Mouse (Mus musculus) bone marrow, adult 2 months (tissue): ENCODE data around the gene Pigf. TPM values are rescaled to one million over a fixed set of nuclear protein-coding genes. Genes with fewer than 3 reads are reported as not detected.

Source experiments
- H3K27ac ChIP-seq: fragments of 200-500 bp; 2 replicates; pipeline ENCODE4 v1.5.1; 2012; ENCODE audit warnings: low read depth, mild to moderate bottlenecking, control low read depth, inconsistent platforms, low read length; ENCODE audit not compliant: control insufficient read depth, poor library complexity, insufficient read depth
- H3K4me1 ChIP-seq: fragments of 200-500 bp; 2 replicates; pipeline ENCODE4 v1.6.1; 2011; ENCODE audit warnings: low read length; ENCODE audit not compliant: control insufficient read depth, insufficient read depth
- H3K4me3 ChIP-seq: fragments of 200-500 bp; replicated peaks from 2 replicates; pipeline ENCODE3; 2011; ENCODE audit warnings: mild to moderate bottlenecking, low read depth, low read length, control low read depth; ENCODE audit not compliant: control insufficient read depth
- CTCF ChIP-seq: fragments of 200-500 bp; IDR thresholded peaks from 2 replicates; pipeline ENCODE4 v1.5.1; 2011; ENCODE audit warnings: low read length, control low read depth; ENCODE audit not compliant: control insufficient read depth, insufficient read depth
- POLR2A ChIP-seq: fragments of 200-500 bp; IDR thresholded peaks from 2 replicates; pipeline ENCODE4 v1.6.1; 2011; ENCODE audit warnings: low read depth, mild to moderate bottlenecking, control low read depth, low read length, borderline replicate concordance; ENCODE audit not compliant: control insufficient read depth
- WGBS: fragments of 180-500 bp; shearing (Covaris S2); methylation state at CpG from one replicate; pipeline ENCODE4 v1.1.7; 2018; 5-methylcytosine and 5-hydroxymethylcytosine counted together
- polyA plus RNA-seq: library from polyadenylated mRNA; stranded (reverse); fragments of >200 nt; gene quantifications from 2 replicates; pipeline ENCODE4 v1.2.4, GENCODE M21; 2011; ENCODE audit warnings: low replicate concordance; ENCODE audit not compliant: missing spikeins, insufficient read depth, insufficient read length

Gene Pigf
- polyA plus RNA-seq, 1 experiment: 9.8 TPM

DNA sequence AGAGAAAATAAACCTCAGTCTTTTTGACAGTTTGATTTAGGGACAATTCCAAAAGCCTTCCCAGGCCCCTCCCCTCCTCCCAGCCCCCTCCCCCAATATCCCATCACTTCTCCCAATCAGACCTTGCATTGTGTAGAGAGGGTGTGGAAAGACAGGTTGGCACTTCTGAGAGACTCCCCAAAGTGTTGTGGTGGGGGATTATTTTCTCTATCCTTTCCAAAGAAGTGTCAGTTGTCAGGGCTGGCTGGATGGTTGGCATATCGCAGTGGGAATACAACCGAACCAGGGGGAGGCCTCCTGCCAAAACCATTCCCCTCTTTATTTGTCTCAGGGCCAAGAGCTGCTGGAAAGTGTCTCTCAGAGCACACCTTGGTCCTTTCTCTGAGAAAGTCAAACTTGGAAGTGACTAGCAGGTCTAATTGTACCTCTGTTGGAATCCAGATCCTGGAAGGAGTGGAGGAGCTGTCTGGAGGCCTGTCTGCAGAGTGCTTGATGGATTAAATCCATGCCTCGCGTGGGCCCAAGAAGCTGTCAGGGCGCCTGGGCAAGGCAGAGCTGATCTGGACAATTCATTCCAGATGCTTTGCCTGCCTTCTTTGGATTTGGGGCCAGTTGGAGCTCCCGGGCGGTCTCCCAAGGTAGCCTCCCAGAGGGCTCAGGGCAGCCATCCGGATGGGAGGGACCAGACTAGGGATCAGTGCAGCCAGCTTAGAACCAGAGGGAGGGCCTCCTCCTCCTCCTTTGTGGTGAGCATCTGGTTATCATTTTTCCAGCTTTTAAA, 32.5 kb upstream of the Pigf start:
- Histone ChIP-seq H3K4me1 (peaks cover 2% of the 10 kb centered on the region), H3K4me3 (no peak overlapping the region), H3K27ac (no peak overlapping the region)
- TF ChIP-seq CTCF (no peak), POLR2A (no peak)
- 92% methylated on average over 8 of the region's 8 CpGs for WGBS

DNA sequence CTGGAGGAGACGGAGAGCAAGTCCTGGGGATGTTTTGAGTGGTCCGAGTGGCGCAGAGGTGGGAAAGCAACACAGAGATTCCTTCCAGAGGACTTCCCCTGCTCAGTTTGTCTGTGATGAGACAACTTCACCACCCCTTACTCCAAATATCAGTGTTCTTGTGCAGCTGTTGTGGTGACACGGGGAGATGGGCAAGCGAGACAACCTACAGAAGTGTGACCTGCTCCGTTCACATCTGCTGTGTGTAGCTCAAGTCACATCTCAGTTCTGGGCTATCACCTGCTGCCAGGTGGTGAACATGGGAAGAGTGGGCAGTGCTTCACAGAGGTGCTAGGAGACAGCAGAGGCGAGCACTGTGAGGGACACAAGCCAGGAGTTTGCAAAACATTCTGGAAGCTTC, 31.6 kb upstream of the Pigf start:
- no peak overlapping the region for H3K4me3 ChIP-seq
- WGBS: 88% methylated on average over 7 of the region's 7 CpGs
- no peak overlapping the region for H3K27ac ChIP-seq
- no peaks in the 10 kb centered on the region for H3K4me1 ChIP-seq
- TF ChIP-seq CTCF: no peak
- no peak for TF ChIP-seq POLR2A

DNA sequence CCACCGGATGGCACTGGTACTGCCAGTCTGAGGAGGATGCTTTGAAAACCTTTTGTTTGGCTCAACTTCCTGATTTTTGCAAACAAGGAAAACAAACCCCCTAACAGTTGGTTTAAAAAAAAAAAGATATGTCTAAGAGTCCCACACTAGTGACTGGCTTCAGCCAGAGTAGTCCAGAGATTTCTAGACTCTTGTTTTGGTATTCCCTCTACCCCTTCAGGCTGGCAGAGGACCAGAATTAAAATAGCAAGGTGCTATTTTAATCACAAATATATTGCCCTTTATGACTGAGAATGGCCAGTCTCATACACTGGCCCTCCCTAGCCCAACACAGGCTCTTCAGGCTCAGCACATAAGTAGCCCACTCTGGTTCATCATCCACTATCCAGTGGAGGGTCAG, 30.5 kb upstream of the Pigf start:
- no peak overlapping the region for H3K4me3 ChIP-seq
- 7% methylated on average over 1 of the region's 1 CpGs for WGBS
- H3K27ac ChIP-seq: no peak overlapping the region
- H3K4me1 ChIP-seq: no peaks in the 10 kb centered on the region
- no peak for TF ChIP-seq POLR2A
- no peak for TF ChIP-seq CTCF

DNA sequence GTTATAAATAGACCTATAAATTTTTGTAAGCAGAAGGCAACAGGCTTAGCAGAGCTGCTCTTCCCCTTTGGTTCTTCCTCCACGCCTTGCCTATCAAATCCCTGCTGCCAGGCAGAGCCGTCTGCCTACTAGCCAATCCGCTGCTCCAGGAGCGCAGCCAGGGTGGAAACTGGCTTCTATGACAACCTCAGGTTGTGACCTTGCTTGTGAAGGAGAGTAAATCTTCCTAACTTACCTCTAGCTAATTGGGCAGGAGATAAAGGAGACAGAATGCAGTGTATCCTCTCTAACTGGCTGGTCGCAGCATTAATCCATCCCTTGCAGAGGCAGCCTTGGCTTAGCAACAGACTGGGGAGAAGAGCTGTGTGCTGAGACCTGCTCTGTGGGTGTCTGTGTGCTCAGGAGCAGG, 29.8 kb upstream of the Pigf start:
- TF ChIP-seq POLR2A (no peak), CTCF (no peak)
- no peaks in the 10 kb centered on the region for H3K4me1 ChIP-seq
- 29% methylated on average over 5 of the region's 5 CpGs for WGBS
- H3K27ac ChIP-seq: no peak overlapping the region
- no peak overlapping the region for H3K4me3 ChIP-seq

DNA sequence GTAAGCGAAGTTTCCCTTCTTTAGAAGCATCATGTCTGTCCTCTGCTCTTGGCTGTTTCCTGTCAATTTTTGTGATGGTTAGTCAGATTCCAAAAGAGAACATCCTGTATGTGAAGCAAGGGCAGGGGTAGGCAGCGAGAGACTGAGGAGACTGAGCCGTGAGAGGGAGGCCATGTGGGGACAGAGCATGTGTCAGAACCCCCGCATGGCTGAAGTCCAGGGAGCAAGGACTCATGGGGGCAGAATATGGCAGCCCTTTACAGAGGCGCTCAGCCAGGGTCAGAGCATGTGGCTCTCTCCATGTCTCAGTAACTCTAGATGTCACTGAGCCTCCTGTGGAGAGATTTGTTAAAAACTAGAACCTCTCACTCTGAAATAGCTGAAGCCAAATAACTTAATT, 28.7 kb upstream of the Pigf start:
- Histone ChIP-seq H3K27ac (no peak overlapping the region), H3K4me1 (no peaks in the 10 kb centered on the region), H3K4me3 (no peak overlapping the region)
- 72% methylated on average over 5 of the region's 5 CpGs for WGBS
- no peak for TF ChIP-seq CTCF
- no peak for TF ChIP-seq POLR2A

DNA sequence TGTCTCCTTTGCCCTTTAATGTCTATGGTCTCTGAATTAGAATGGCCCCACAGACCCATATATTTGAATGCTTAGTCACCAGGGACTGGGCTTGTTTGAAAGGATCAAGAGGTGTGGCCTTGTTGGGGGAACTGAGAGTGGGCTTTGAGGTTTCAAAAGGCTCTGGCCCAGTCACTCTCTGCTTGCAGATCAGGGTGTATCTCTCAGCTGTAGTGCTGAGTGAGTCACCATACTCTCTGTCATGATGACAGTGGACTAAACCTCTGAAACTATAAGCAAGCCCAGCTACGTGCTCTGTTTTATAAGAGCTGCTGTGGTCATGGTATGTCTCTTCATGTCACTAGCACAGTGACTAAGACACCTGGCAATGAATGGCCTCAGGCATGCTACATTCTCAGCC, 27.2 kb upstream of the Pigf start:
- WGBS: 67% methylated on average over 1 of the region's 1 CpGs
- H3K27ac ChIP-seq: no peak overlapping the region
- H3K4me1 ChIP-seq: no peaks in the 10 kb centered on the region
- no peak for TF ChIP-seq POLR2A
- no peak for TF ChIP-seq CTCF
- H3K4me3 ChIP-seq: no peak overlapping the region

DNA sequence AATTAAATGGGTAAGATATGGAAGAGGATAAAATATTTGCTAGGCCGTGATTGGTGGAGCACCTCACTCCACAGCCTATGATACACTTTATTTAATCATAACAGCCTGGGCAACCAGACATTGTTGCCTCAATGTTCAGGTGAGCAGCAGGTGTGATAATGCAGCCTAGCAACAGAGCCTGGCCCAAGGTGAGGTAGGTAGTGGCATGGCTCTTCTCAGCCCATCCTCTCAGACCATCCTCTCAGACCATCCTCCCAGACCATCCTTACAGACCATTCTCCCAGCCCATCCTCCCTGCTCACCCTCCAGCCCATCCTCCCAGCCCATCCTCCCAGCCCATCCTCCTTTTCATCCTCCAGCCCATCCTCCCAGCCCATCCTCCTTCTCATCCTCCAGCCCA, 26.4 kb upstream of the Pigf start:
- H3K27ac ChIP-seq: no peak overlapping the region
- H3K4me3 ChIP-seq: no peak overlapping the region
- TF ChIP-seq POLR2A: no peak
- TF ChIP-seq CTCF: no peak
- 70% methylated on average over 1 of the region's 1 CpGs for WGBS
- no peaks in the 10 kb centered on the region for H3K4me1 ChIP-seq

DNA sequence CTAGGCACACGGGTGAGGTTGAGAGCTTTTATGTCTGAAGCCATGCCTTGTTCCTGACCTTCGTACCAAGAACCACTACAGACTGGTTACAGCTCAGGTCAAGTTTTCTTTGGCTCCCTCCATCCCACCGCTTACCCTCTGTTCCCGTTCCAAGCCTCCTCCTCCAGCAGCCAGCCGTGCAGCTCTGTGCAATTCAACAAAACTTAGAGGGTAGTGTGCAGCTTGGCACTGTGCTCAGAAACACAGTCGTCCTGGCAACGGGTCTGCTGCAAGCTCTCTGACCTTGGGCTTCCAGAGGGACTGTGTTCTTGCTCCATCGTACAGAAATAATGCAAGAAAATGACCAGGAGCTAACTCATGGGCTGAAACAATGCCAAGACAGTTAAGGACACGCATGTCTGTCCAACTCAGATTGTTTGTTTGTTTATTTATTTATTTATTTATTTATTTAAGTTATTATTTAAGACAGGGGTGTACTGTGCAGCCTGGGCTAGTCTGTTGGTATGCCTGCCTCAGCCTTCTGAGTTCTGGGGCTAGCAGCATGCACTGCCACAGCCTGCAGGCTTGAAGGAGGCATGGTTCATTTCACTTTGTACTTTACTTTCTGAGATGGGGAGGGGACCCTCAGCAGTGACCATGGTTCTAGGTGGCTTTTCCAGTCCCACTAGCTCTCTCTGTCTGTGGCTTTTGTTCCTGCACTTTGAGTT, 25.4 kb upstream of the Pigf start:
- Histone ChIP-seq H3K4me1 (no peaks in the 10 kb centered on the region), H3K27ac (no peak overlapping the region), H3K4me3 (no peak overlapping the region)
- WGBS: 77% methylated on average over 9 of the region's 9 CpGs
- TF ChIP-seq CTCF: no peak
- no peak for TF ChIP-seq POLR2A
